Mouse (Mus musculus) brain, adult 10 weeks (tissue): ENCODE results near the gene Eid2. TPM values are rescaled to one million over a fixed set of nuclear protein-coding genes. Genes with fewer than 3 reads are reported as not detected.

Source experiments
- polyA plus RNA-seq: library from polyadenylated mRNA; stranded (reverse); fragments of 350-450 nt; fragmentation: Illumina TruSeq; extraction: RNeasy Lipid Tissue Mini Kit (QIAGEN cat#74804); gene quantifications from one replicate; pipeline ENCODE4 v1.2.3, GENCODE M21; 2015; ENCODE audit warnings: low read depth, low replicate concordance

Gene Eid2
- polyA plus RNA-seq: 47.8 TPM

GRCm38 (mm10) chr7:28267129-28268041, at the start of gene Eid2:
Gene Eid2, plus strand, starts transcription at chr7:28267881.

GRCm38 (mm10) chr7:28277615-28278278, 10.1 kb downstream of the Eid2 start, which contains the start of gene Eid2b:
Gene Eid2b, plus strand, starts transcription at chr7:28277739.

GRCm38 (mm10) chr7:28290638-28291590, 23.2 kb downstream of the Eid2 start, which contains the start of gene Selenov:
Gene Selenov, minus strand, starts transcription at chr7:28291186.

GRCm38 (mm10) chr7:28301616-28302433, 34.1 kb downstream of the Eid2 start, which contains the start of gene Dll3:
Gene Dll3, minus strand, starts transcription at chr7:28302238.

GRCm38 (mm10) chr7:28311926-28312543, 44.4 kb downstream of the Eid2 start, which contains the start of gene Timm50:
Gene Timm50, minus strand, starts transcription at chr7:28312072.

Other genes with a start within 250 kb of the Eid2 start
- gene Psmc4, start 217.8 kb upstream of the Eid2 start, polyA plus RNA-seq: 177 TPM
- 0.06 TPM for gene Fcgbp, start 196.6 kb upstream of the Eid2 start, polyA plus RNA-seq
- 0.04 TPM for gene 9530053A07Rik, start 138.4 kb upstream of the Eid2 start, polyA plus RNA-seq
- gene Fbl, start 98.2 kb upstream of the Eid2 start, polyA plus RNA-seq: 60.8 TPM
- 17.0 TPM for gene Dyrk1b, start 88.4 kb upstream of the Eid2 start, polyA plus RNA-seq
- gene Eid2b, start 9.9 kb downstream of the Eid2 start, polyA plus RNA-seq: 25.0 TPM
- gene Selenov, start 23.3 kb downstream of the Eid2 start, polyA plus RNA-seq: 0.74 TPM
- 1.0 TPM for gene Dll3, start 34.4 kb downstream of the Eid2 start, polyA plus RNA-seq
- gene Timm50, start 44.2 kb downstream of the Eid2 start, polyA plus RNA-seq: 48.9 TPM
- gene Supt5, start 70.9 kb downstream of the Eid2 start, polyA plus RNA-seq: 94.6 TPM
- gene Rps16, start 82.8 kb downstream of the Eid2 start, polyA plus RNA-seq: 704 TPM
- 4.3 TPM for gene Plekhg2, start 104.7 kb downstream of the Eid2 start, polyA plus RNA-seq
- 2.7 TPM for gene Zfp36, start 112.4 kb downstream of the Eid2 start, polyA plus RNA-seq
- gene Med29, start 124.8 kb downstream of the Eid2 start, polyA plus RNA-seq: 31.3 TPM
- 102 TPM for gene Paf1, start 125.1 kb downstream of the Eid2 start, polyA plus RNA-seq
- gene Gmfg, start 169.6 kb downstream of the Eid2 start, polyA plus RNA-seq: 4.6 TPM
- gene Lrfn1, start 184.1 kb downstream of the Eid2 start, polyA plus RNA-seq: 38.2 TPM
- not detected for gene Ifnl2, start 242.6 kb downstream of the Eid2 start, polyA plus RNA-seq